Mouse (Mus musculus): ENCODE results near the gene Olfr154. TPM values are rescaled to one million over a fixed set of nuclear protein-coding genes. Genes with fewer than 3 reads are reported as not detected.
"Not testable (repeated sequence)": the region's sequence is repeated elsewhere in the genome, so short reads cannot be mapped to it uniquely, and the experiment has no call there.

The Olfr154 gene
- polyA plus RNA-seq (2014; fragmentation: Nextera tagmentation; extraction: Ambion mirVana) = not detected in 2 replicates

GRCm38 (mm10) chr2:85664355-85664754, at the start of gene Olfr154:
Gene Olfr154, minus strand, starts transcription at chr2:85664455.
- not testable (repeated sequence) for H3K9ac ChIP-seq (ENCODE audit: low read length); H3K27ac ChIP-seq (replicated peaks in 1 of 2; ENCODE audit: control insufficient read depth in 1 of 2, insufficient read depth in 1 of 2, low read depth in 2 of 2, low read length in 2 of 2); H3K27me3 ChIP-seq (ENCODE audit: control insufficient read depth, insufficient read depth, low read length); ATAC-seq (ENCODE audit: insufficient number of reproducible peaks, insufficient read depth, low FRiP score, low read depth); H3K4me2 ChIP-seq (ENCODE audit: low read length); H3K36me3 ChIP-seq (ENCODE audit: control insufficient read depth, insufficient read depth, low read length); H3K4me3 ChIP-seq (ENCODE audit: control insufficient read depth in 1 of 2, insufficient read depth in 1 of 2, low read depth in 1 of 2, low read length in 2 of 2); H3K4me1 ChIP-seq (ENCODE audit: control insufficient read depth in 2 of 2, insufficient read depth in 2 of 2, low read length in 2 of 2); H3K9me3 ChIP-seq (ENCODE audit: control insufficient read depth, low read length)

- Histone ChIP-seq H3K9ac (ENCODE audit: low read length) (no peak overlapping the region), H3K4me3 (ENCODE audit: control insufficient read depth in 1 of 2, insufficient read depth in 1 of 2, low read depth in 1 of 2, low read length in 2 of 2) (no peak overlapping the region), H3K27ac (replicated peaks in 1 of 2; ENCODE audit: control insufficient read depth in 1 of 2, insufficient read depth in 1 of 2, low read depth in 2 of 2, low read length in 2 of 2) (no peak overlapping the region), H3K36me3 (ENCODE audit: control insufficient read depth, insufficient read depth, low read length) (no peaks in the 10 kb centered on the region), H3K9me3 (ENCODE audit: control insufficient read depth, low read length) (no peaks in the 10 kb centered on the region), H3K4me2 (ENCODE audit: low read length) (no peak overlapping the region), H3K27me3 (ENCODE audit: control insufficient read depth, insufficient read depth, low read length) (no peaks in the 10 kb centered on the region), H3K4me1 (ENCODE audit: control insufficient read depth in 2 of 2, insufficient read depth in 2 of 2, low read length in 2 of 2) (no peaks in the 10 kb centered on the region)
- WGBS = 24% methylated on average over 1 of the region's 1 CpGs
- no peak for ATAC-seq (ENCODE audit: insufficient number of reproducible peaks, insufficient read depth, low FRiP score, low read depth)
These were observed 46.9 kb upstream of the Olfr154 start for GRCm38 (mm10) chr2:85711159-85711558.

GRCm38 (mm10) chr2:85710680-85711079, 46.4 kb upstream of the Olfr154 start:
- 58% methylated on average over 2 of the region's 2 CpGs for WGBS
- not testable (repeated sequence) for H3K4me3 ChIP-seq (ENCODE audit: control insufficient read depth in 1 of 2, insufficient read depth in 1 of 2, low read depth in 1 of 2, low read length in 2 of 2); H3K4me1 ChIP-seq (ENCODE audit: control insufficient read depth in 2 of 2, insufficient read depth in 2 of 2, low read length in 2 of 2); H3K27me3 ChIP-seq (ENCODE audit: control insufficient read depth, insufficient read depth, low read length); H3K36me3 ChIP-seq (ENCODE audit: control insufficient read depth, insufficient read depth, low read length); H3K9ac ChIP-seq (ENCODE audit: low read length); H3K27ac ChIP-seq (replicated peaks in 1 of 2; ENCODE audit: control insufficient read depth in 1 of 2, insufficient read depth in 1 of 2, low read depth in 2 of 2, low read length in 2 of 2); ATAC-seq (ENCODE audit: insufficient number of reproducible peaks, insufficient read depth, low FRiP score, low read depth); H3K9me3 ChIP-seq (ENCODE audit: control insufficient read depth, low read length); H3K4me2 ChIP-seq (ENCODE audit: low read length)

- ATAC-seq (ENCODE audit: insufficient number of reproducible peaks, insufficient read depth, low FRiP score, low read depth) = no peak
- 0 out of 2 replicates have a peak, but pooled peaks cover 2% of the 10 kb centered on the region for H3K9me3 ChIP-seq (ENCODE audit: control insufficient read depth, low read length)
- no peak within 1 kb of the TSS for H3K4me2 ChIP-seq (ENCODE audit: low read length)
- H3K27ac ChIP-seq (replicated peaks in 1 of 2; ENCODE audit: control insufficient read depth in 1 of 2, insufficient read depth in 1 of 2, low read depth in 2 of 2, low read length in 2 of 2) = no peak within 1 kb of the TSS
- no peak within 1 kb of the TSS for H3K9ac ChIP-seq (ENCODE audit: low read length)
- no peaks in the 10 kb centered on the region for H3K4me1 ChIP-seq (ENCODE audit: control insufficient read depth in 2 of 2, insufficient read depth in 2 of 2, low read length in 2 of 2)
- no peak within 1 kb of the TSS for H3K4me3 ChIP-seq (ENCODE audit: control insufficient read depth in 1 of 2, insufficient read depth in 1 of 2, low read depth in 1 of 2, low read length in 2 of 2)
- no peaks in the 10 kb centered on the region for H3K36me3 ChIP-seq (ENCODE audit: control insufficient read depth, insufficient read depth, low read length)
- H3K27me3 ChIP-seq (ENCODE audit: control insufficient read depth, insufficient read depth, low read length) = no peaks in the 10 kb centered on the region
These were observed 24.9 kb upstream of the Olfr154 start, which contains the start of gene Olfr1008 for GRCm38 (mm10) chr2:85689131-85689530. Gene Olfr1008, plus strand, starts transcription at chr2:85689431.

- no peak for ATAC-seq (ENCODE audit: insufficient number of reproducible peaks, insufficient read depth, low FRiP score, low read depth)
- no peaks in the 10 kb centered on the region for H3K4me1 ChIP-seq (ENCODE audit: control insufficient read depth in 2 of 2, insufficient read depth in 2 of 2, low read length in 2 of 2)
These were observed 14.4 kb upstream of the Olfr154 start, which contains the start of gene Olfr1006 for GRCm38 (mm10) chr2:85678667-85679066. Gene Olfr1006, minus strand, starts transcription at chr2:85678767.

GRCm38 (mm10) chr2:85650604-85651003, 13.7 kb downstream of the Olfr154 start, which contains the start of gene Olfr1002:
Gene Olfr1002, minus strand, starts transcription at chr2:85650704.
- H3K9ac ChIP-seq (ENCODE audit: low read length) = no peak within 1 kb of the TSS
- H3K4me2 ChIP-seq (ENCODE audit: low read length) = no peak within 1 kb of the TSS
- no peak for ATAC-seq (ENCODE audit: insufficient number of reproducible peaks, insufficient read depth, low FRiP score, low read depth)
- no peaks in the 10 kb centered on the region for H3K36me3 ChIP-seq (ENCODE audit: control insufficient read depth, insufficient read depth, low read length)
- H3K4me1 ChIP-seq (ENCODE audit: control insufficient read depth in 2 of 2, insufficient read depth in 2 of 2, low read length in 2 of 2) = no peaks in the 10 kb centered on the region
- no peak within 1 kb of the TSS for H3K27ac ChIP-seq (replicated peaks in 1 of 2; ENCODE audit: control insufficient read depth in 1 of 2, insufficient read depth in 1 of 2, low read depth in 2 of 2, low read length in 2 of 2)
- H3K27me3 ChIP-seq (ENCODE audit: control insufficient read depth, insufficient read depth, low read length) = no peaks in the 10 kb centered on the region
- 81% methylated on average over 1 of the region's 1 CpGs for WGBS
- H3K4me3 ChIP-seq (ENCODE audit: control insufficient read depth in 1 of 2, insufficient read depth in 1 of 2, low read depth in 1 of 2, low read length in 2 of 2) = no peak within 1 kb of the TSS
- H3K9me3 ChIP-seq (ENCODE audit: control insufficient read depth, low read length) = no peaks in the 10 kb centered on the region

More at GRCm38 (mm10) chr2:85678667-85679066, 14.4 kb upstream of the Olfr154 start, which contains the start of gene Olfr1006:
- Histone ChIP-seq H3K27me3 (ENCODE audit: control insufficient read depth, insufficient read depth, low read length) (no peaks in the 10 kb centered on the region), H3K9me3 (ENCODE audit: control insufficient read depth, low read length) (no peaks in the 10 kb centered on the region), H3K27ac (replicated peaks in 1 of 2; ENCODE audit: control insufficient read depth in 1 of 2, insufficient read depth in 1 of 2, low read depth in 2 of 2, low read length in 2 of 2) (no peak within 1 kb of the TSS), H3K4me3 (ENCODE audit: control insufficient read depth in 1 of 2, insufficient read depth in 1 of 2, low read depth in 1 of 2, low read length in 2 of 2) (no peak within 1 kb of the TSS), H3K36me3 (ENCODE audit: control insufficient read depth, insufficient read depth, low read length) (no peaks in the 10 kb centered on the region), H3K4me2 (ENCODE audit: low read length) (no peak within 1 kb of the TSS), H3K9ac (ENCODE audit: low read length) (no peak within 1 kb of the TSS)

Other genes with a start within 250 kb of the Olfr154 start
- gene Olfr993, start 249.6 kb downstream of the Olfr154 start, polyA plus RNA-seq (2014; fragmentation: Nextera tagmentation; extraction: Ambion mirVana) = not detected in 2 replicates
- gene Olfr994, start 228.0 kb downstream of the Olfr154 start, polyA plus RNA-seq (2014; fragmentation: Nextera tagmentation; extraction: Ambion mirVana) = not detected in 2 replicates
- gene Olfr995, start 220.8 kb downstream of the Olfr154 start, polyA plus RNA-seq (2014; fragmentation: Nextera tagmentation; extraction: Ambion mirVana) = not detected in 2 replicates
- not detected in 2 replicates for gene 4833423E24Rik, start 145.4 kb downstream of the Olfr154 start, polyA plus RNA-seq (2014; fragmentation: Nextera tagmentation; extraction: Ambion mirVana)
- gene Olfr996, start 85.2 kb downstream of the Olfr154 start, polyA plus RNA-seq (2014; fragmentation: Nextera tagmentation; extraction: Ambion mirVana) = not detected in 2 replicates
- gene Olfr998, start 75.5 kb downstream of the Olfr154 start, polyA plus RNA-seq (2014; fragmentation: Nextera tagmentation; extraction: Ambion mirVana) = not detected in 2 replicates
- gene Olfr1000, start 52.6 kb downstream of the Olfr154 start, polyA plus RNA-seq (2014; fragmentation: Nextera tagmentation; extraction: Ambion mirVana) = not detected in 2 replicates
- gene Olfr1002, start 13.8 kb downstream of the Olfr154 start, polyA plus RNA-seq (2014; fragmentation: Nextera tagmentation; extraction: Ambion mirVana) = not detected in 2 replicates
- not detected in 2 replicates for gene Olfr1006, start 14.3 kb upstream of the Olfr154 start, polyA plus RNA-seq (2014; fragmentation: Nextera tagmentation; extraction: Ambion mirVana)
- gene Olfr1008, start 25.0 kb upstream of the Olfr154 start, polyA plus RNA-seq (2014; fragmentation: Nextera tagmentation; extraction: Ambion mirVana) = not detected in 2 replicates
- gene Olfr1009, start 51.0 kb upstream of the Olfr154 start, polyA plus RNA-seq (2014; fragmentation: Nextera tagmentation; extraction: Ambion mirVana) = not detected in 2 replicates
- gene Olfr1012, start 98.3 kb upstream of the Olfr154 start, polyA plus RNA-seq (2014; fragmentation: Nextera tagmentation; extraction: Ambion mirVana) = not detected in 2 replicates
- not detected in 2 replicates for gene Olfr1013, start 102.6 kb upstream of the Olfr154 start, polyA plus RNA-seq (2014; fragmentation: Nextera tagmentation; extraction: Ambion mirVana)
- not detected in 2 replicates for gene Olfr1014, start 108.3 kb upstream of the Olfr154 start, polyA plus RNA-seq (2014; fragmentation: Nextera tagmentation; extraction: Ambion mirVana)
- gene Olfr1015, start 117.6 kb upstream of the Olfr154 start, polyA plus RNA-seq (2014; fragmentation: Nextera tagmentation; extraction: Ambion mirVana) = not detected in 2 replicates
- gene Olfr1016, start 138.1 kb upstream of the Olfr154 start, polyA plus RNA-seq (2014; fragmentation: Nextera tagmentation; extraction: Ambion mirVana) = not detected in 2 replicates
- not detected in 2 replicates for gene Olfr1018, start 154.0 kb upstream of the Olfr154 start, polyA plus RNA-seq (2014; fragmentation: Nextera tagmentation; extraction: Ambion mirVana)
- gene Olfr1019, start 181.0 kb upstream of the Olfr154 start, polyA plus RNA-seq (2014; fragmentation: Nextera tagmentation; extraction: Ambion mirVana) = not detected in 2 replicates
- gene Olfr1020, start 182.6 kb upstream of the Olfr154 start, polyA plus RNA-seq (2014; fragmentation: Nextera tagmentation; extraction: Ambion mirVana) = not detected in 2 replicates
- gene Olfr1022, start 204.1 kb upstream of the Olfr154 start, polyA plus RNA-seq (2014; fragmentation: Nextera tagmentation; extraction: Ambion mirVana) = not detected in 2 replicates
- not detected in 2 replicates for gene Olfr1023, start 221.2 kb upstream of the Olfr154 start, polyA plus RNA-seq (2014; fragmentation: Nextera tagmentation; extraction: Ambion mirVana)
- not detected in 2 replicates for gene Olfr1024, start 240.6 kb upstream of the Olfr154 start, polyA plus RNA-seq (2014; fragmentation: Nextera tagmentation; extraction: Ambion mirVana)